Mouse (Mus musculus): Measurements from ENCODE around the gene Slc9a5. TPM values are rescaled to one million over a fixed set of nuclear protein-coding genes. Genes with fewer than 3 reads are reported as not detected.

The Slc9a5 gene
- total and polyA plus RNA-seq, 3 experiments = 0.49 to 0.99 (median 0.68) TPM

DNA sequence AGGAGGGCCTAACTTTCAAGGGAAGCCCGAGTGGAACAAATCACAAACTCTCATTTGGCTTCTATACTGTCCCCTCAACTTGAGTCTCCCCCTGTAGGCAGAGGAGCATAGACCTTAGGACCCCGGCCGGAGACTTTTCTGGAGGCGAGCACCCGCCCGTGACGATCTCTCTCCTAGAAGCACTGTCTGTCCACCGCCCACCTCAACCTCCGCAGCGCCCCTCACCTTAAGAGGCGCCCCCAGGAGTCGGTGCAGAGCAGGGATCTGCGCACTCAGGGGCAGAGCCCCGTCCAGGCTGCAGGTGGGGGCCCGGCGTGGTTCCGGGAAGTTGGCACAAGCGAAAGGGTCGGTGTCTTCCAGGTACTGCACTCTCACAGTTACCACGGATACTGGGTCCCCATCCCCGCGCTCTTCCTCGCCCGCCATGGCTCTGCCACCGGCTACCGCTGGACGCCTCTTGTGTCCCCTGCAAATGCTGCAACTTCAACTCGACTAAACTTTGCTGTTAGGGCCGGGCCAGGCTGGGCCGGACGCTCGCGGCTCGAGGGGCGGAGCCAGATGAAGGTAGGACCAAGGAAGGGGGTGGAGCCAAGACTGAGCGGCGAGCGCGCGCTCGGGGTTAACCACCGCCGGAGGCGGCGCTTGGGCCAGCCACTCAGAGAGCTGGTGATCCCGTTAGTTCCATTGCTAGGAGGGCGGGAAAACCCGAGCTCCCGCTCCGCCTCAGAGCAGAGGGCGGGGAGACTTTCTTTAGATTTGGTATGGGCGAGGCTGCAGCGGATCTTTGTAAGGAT lies 1.0 kb upstream of the Slc9a5 start, which contains the start of gene Fhod1:
TSS of gene Fhod1 (minus strand) at position 526 of the 794 bp plus-strand sequence.
- ATAC-seq (ENCODE audit: extremely low read depth, insufficient number of reproducible peaks, low FRiP score, poor library complexity, severe bottlenecking) (peak; percentile 87), DNase-seq (ENCODE audit: low spot score) (peak; percentile 86)
- no peaks in the 10 kb centered on the region for H3K9me3 ChIP-seq (replicated peaks)
- H3K27me3 ChIP-seq (ENCODE audit: insufficient read depth, low read length) = peaks cover 48% of the 10 kb centered on the region
- H3K4me3 ChIP-seq (ENCODE audit: low read depth, low read length) = peak within 1 kb of the TSS; percentile 74
- H3K36me3 ChIP-seq (replicated peaks) = peaks cover 4% of the 10 kb centered on the region
- peaks cover 68% of the 10 kb centered on the region for H3K4me1 ChIP-seq (ENCODE audit: insufficient read depth, low read depth, low read length)
- TF ChIP-seq GATA2 (IDR thresholded peaks at IDR 0.05; ENCODE audit: borderline replicate concordance, low read depth, low read length) = no peak
- no peak for TF ChIP-seq TAL1 (conservative IDR thresholded peaks at IDR 0.05; ENCODE audit: low read depth, low read length)
- no peak for TF ChIP-seq POLR2AphosphoS5 (IDR thresholded peaks at IDR 0.05; ENCODE audit: insufficient replicate concordance, low read depth, low read length)

DNA sequence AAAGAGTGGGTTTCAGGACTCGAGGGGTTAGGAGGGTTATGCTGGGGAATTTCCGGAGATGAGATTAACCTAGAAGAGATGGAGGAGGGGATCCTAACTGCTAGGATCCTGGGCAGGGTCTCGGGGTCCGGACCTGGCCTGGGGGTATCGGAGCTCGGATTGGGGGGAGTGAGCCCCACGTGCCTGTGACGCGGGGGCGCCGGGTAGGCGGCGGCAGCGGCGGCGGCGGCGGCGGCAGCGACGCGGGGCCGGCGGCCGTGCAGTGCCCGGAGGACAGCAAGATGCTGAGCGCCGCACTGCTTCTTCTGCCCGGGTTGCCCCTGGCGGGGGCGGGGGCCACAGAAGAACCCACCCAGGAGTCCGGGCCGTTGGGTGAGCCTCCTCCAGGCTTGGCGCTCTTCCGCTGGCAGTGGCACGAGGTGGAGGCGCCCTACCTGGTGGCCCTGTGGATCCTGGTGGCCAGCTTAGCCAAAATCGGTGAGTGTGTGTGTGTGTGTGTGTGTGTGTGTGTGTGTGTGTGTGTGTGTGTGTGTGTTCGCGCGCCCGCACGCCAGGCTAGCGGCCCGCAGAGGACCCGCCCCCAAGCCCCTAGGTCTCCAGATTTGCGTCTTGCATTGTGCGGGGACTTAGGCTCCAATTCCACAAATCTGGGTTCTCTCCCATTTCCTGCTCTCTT lies 591 bp downstream of the Slc9a5 start:
- H3K27me3 ChIP-seq (ENCODE audit: insufficient read depth, low read length) = peaks cover 57% of the 10 kb centered on the region
- DNase-seq (ENCODE audit: low spot score) = no peak
- peaks cover 55% of the 10 kb centered on the region for H3K4me1 ChIP-seq (ENCODE audit: insufficient read depth, low read depth, low read length)
- no peaks in the 10 kb centered on the region for H3K9me3 ChIP-seq (replicated peaks)
- no peak for ATAC-seq (ENCODE audit: extremely low read depth, insufficient number of reproducible peaks, low FRiP score, poor library complexity, severe bottlenecking)
- H3K36me3 ChIP-seq (replicated peaks) = no peaks in the 10 kb centered on the region
- H3K4me3 ChIP-seq (ENCODE audit: low read depth, low read length) = peak overlapping the region; percentile 74
- no peak for TF ChIP-seq POLR2AphosphoS5 (IDR thresholded peaks at IDR 0.05; ENCODE audit: insufficient replicate concordance, low read depth, low read length)

DNA sequence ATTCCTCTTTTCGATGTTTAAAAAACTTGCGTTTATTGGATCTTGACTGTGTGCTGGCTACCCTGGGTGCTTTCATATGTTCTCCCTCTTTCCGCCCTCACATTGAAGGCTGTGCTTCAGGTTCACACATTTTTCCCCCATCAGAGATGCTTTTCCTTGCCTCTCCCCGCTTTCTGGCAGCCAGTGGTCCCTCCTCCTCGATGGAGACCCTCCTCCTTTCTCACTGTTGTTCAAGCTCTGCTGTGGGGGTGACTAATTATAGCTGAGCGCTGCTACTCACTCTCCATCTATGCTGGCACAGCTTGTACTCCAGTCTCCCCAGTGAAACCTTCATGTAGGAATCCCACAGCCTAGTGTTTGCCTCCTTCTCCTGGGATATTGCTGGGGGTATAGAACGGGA lies 1.5 kb downstream of the Slc9a5 start:
- no peak for TF ChIP-seq GATA1 (IDR thresholded peaks at IDR 0.05; ENCODE audit: borderline replicate concordance, low read length)
- Histone ChIP-seq H3K36me3 (replicated peaks) (no peaks in the 10 kb centered on the region), H3K4me3 (ENCODE audit: low read depth, low read length) (no peak overlapping the region), H3K27me3 (ENCODE audit: insufficient read depth, low read length) (peaks cover 57% of the 10 kb centered on the region), H3K9me3 (replicated peaks) (no peaks in the 10 kb centered on the region), H3K4me1 (ENCODE audit: insufficient read depth, low read depth, low read length) (peaks cover 46% of the 10 kb centered on the region)
- ATAC-seq (ENCODE audit: extremely low read depth, insufficient number of reproducible peaks, low FRiP score, poor library complexity, severe bottlenecking) (no peak), DNase-seq (ENCODE audit: low spot score) (no peak)

DNA sequence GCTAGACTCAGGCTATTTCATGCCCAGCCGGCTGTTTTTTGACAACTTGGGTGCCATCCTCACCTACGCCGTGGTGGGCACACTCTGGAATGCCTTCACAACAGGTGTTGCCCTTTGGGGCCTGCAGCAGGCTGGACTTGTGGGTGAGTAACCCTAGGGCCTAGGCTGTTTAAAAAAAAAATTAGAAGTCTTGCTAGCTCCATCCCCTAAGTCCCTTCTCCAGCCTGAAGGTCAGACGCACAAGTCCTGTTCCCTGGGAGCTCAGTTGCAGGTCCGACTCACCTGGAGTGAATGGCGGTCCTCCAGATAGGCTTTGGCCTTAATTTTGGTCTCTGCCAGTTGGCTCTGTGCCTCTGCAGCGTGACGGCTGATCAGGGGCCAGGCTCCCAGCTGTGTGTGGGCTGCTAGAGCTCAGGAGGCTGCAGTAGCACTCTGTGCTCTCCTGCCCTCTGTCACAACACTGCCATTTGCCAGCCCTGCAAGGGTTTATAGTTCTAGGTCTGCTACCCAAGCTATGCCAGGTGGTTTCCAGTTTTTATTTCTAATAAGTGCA lies 5.0 kb downstream of the Slc9a5 start:
- no peak for ATAC-seq (ENCODE audit: extremely low read depth, insufficient number of reproducible peaks, low FRiP score, poor library complexity, severe bottlenecking)
- H3K4me3 ChIP-seq (ENCODE audit: low read depth, low read length) = no peak overlapping the region
- H3K9me3 ChIP-seq (replicated peaks) = no peaks in the 10 kb centered on the region
- H3K27me3 ChIP-seq (ENCODE audit: insufficient read depth, low read length) = peaks cover 71% of the 10 kb centered on the region
- no peaks in the 10 kb centered on the region for H3K36me3 ChIP-seq (replicated peaks)
- peaks cover 14% of the 10 kb centered on the region for H3K4me1 ChIP-seq (ENCODE audit: insufficient read depth, low read depth, low read length)
- TF ChIP-seq TAL1 (conservative IDR thresholded peaks at IDR 0.05; ENCODE audit: low read depth, low read length) = no peak
- TF ChIP-seq GATA2 (IDR thresholded peaks at IDR 0.05; ENCODE audit: borderline replicate concordance, low read depth, low read length) = no peak
- TF ChIP-seq POLR2AphosphoS5 (IDR thresholded peaks at IDR 0.05; ENCODE audit: insufficient replicate concordance, low read depth, low read length) = no peak
- no peak for DNase-seq (ENCODE audit: low spot score)

DNA sequence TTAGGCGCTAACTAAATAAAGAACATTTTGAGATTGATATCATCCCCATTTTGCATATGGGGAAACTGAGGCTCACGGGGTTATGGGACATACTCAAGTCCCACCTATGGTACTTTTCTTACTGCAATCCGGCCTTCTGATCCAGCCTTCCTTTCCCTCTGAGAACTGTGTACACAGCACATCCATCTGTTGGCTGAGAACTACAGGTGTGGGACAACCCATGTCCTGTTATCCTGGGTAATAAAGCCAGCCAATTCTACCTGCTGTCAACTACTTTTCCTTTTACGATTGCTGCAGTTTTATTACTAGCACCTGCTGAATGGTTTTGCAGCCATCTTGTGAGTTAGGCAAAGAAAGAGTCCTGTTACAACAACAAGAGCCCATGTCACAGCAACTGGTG lies 5.9 kb downstream of the Slc9a5 start:
- H3K36me3 ChIP-seq (replicated peaks) = no peaks in the 10 kb centered on the region
- H3K4me1 ChIP-seq (ENCODE audit: insufficient read depth, low read depth, low read length) = peaks cover 5% of the 10 kb centered on the region
- peaks cover 69% of the 10 kb centered on the region for H3K27me3 ChIP-seq (ENCODE audit: insufficient read depth, low read length)
- DNase-seq (ENCODE audit: low spot score) (no peak), ATAC-seq (ENCODE audit: extremely low read depth, insufficient number of reproducible peaks, low FRiP score, poor library complexity, severe bottlenecking) (no peak)
- TF ChIP-seq POLR2AphosphoS5 (IDR thresholded peaks at IDR 0.05; ENCODE audit: insufficient replicate concordance, low read depth, low read length) (no peak), GATA1 (IDR thresholded peaks at IDR 0.05; ENCODE audit: borderline replicate concordance, low read length) (no peak), TAL1 (conservative IDR thresholded peaks at IDR 0.05; ENCODE audit: low read depth, low read length) (no peak), CTCF (IDR thresholded peaks at IDR 0.05; ENCODE audit: low read depth, low read length) (no peak), GATA2 (IDR thresholded peaks at IDR 0.05; ENCODE audit: borderline replicate concordance, low read depth, low read length) (no peak)
- H3K4me3 ChIP-seq (ENCODE audit: low read depth, low read length) = no peak overlapping the region
- no peaks in the 10 kb centered on the region for H3K9me3 ChIP-seq (replicated peaks)

DNA sequence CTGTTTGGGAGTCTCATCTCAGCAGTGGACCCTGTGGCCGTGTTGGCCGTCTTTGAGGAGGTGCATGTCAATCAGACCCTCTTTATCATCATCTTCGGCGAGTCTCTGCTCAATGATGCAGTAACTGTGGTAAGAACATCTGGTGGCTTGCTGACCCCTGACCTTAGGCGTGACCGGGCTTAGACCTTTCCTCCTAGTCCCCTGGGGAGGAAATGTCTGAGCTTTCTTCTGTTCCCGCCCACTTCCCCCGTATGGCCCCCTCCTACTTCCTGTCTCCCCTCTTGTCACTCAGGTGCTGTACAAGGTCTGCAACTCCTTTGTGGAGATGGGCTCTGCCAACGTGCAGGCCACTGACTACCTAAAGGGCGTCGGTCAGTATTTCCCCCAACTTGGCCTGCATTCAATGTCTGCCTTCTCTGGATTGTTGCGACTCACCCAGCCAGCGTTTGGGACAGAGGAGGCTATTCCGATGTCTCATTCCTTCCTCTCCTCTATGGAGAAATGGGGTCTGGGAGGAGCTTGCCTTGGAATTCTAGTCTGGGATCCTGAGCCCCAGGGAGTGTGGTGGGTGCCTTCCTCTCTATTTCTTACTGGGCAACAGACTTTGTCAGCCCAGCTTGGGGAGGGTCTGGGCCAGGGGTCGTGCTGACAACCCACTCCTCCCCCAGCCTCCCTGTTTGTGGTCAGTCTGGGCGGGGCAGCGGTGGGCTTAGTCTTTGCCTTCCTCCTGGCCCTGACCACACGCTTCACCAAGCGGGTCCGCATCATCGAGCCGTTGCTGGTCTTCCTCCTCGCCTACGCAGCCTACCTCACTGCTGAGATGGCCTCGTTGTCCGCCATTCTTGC lies 6.8 kb downstream of the Slc9a5 start:
- DNase-seq (ENCODE audit: low spot score) = no peak
- Histone ChIP-seq H3K4me3 (ENCODE audit: low read depth, low read length) (no peak overlapping the region), H3K27me3 (ENCODE audit: insufficient read depth, low read length) (peaks cover 63% of the 10 kb centered on the region), H3K36me3 (replicated peaks) (no peaks in the 10 kb centered on the region), H3K9me3 (replicated peaks) (no peaks in the 10 kb centered on the region), H3K4me1 (ENCODE audit: insufficient read depth, low read depth, low read length) (peaks cover 3% of the 10 kb centered on the region; the same call in 1 of the 2 replicates)
- ATAC-seq (ENCODE audit: extremely low read depth, insufficient number of reproducible peaks, low FRiP score, poor library complexity, severe bottlenecking) = no peak
- TF ChIP-seq GATA2 (IDR thresholded peaks at IDR 0.05; ENCODE audit: borderline replicate concordance, low read depth, low read length) (no peak), TAL1 (conservative IDR thresholded peaks at IDR 0.05; ENCODE audit: low read depth, low read length) (no peak), GATA1 (IDR thresholded peaks at IDR 0.05; ENCODE audit: borderline replicate concordance, low read length) (no peak), POLR2AphosphoS5 (IDR thresholded peaks at IDR 0.05; ENCODE audit: insufficient replicate concordance, low read depth, low read length) (no peak), CTCF (IDR thresholded peaks at IDR 0.05; ENCODE audit: low read depth, low read length) (no peak)

Data from G1E (cell line).